Mouse (Mus musculus) granulocyte monocyte progenitor cell, adult 5-6 weeks (primary cell): ENCODE data around the gene Olfr1426. TPM values are rescaled to one million over a fixed set of nuclear protein-coding genes. Genes with fewer than 3 reads are reported as not detected.
A peak's percentile ranks its signal among the peaks of the same experiment; 100 is the strongest.
"Not testable (repeated sequence)": the region's sequence is repeated elsewhere in the genome, so short reads cannot be mapped to it uniquely, and the experiment has no call there.

Source experiments
- ATAC-seq: replicated peaks from 2 replicates; pipeline ENCODE4 v1.8.0; 2016; ENCODE audit warnings: mild to moderate bottlenecking, moderate TSS enrichment, inconsistent platforms; ENCODE audit not compliant: poor library complexity, severe bottlenecking
- total RNA-seq, 2 experiments: library from RNA; stranded (forward) in 1 of 2; stranded (reverse) in 1 of 2; fragments of 200-712, 200-1000 nt in 1 of 2; fragments of >200 nt in 1 of 2; fragmentation: Nextera tagmentation in 1 of 2; gene quantifications; 2 replicates each; pipeline ENCODE4 v1.2.3; 2014 to 2017

Gene Olfr1426
- total RNA-seq (2014; fragmentation: Nextera tagmentation), result not detected in 2 replicates
- total RNA-seq (2017), result not detected in 2 replicates

DNA sequence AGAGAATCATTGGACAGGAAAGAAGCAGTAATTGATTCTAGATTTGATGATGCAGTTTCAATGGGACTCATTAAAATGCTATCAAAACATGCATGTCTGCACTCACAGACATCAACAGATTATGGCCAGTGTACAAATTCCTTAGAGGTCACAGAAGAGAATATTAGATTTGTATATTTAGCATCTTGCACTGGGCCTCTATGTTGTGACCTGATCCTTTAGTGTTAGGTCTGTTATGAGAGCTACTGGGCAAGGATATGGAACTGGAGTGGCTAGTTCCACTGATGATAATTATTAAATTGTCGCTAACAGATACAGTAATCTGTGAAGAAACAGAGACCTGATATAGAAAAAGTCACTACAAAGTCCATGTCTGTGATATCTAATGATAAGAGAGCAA lies at the start of gene Olfr1426:
Olfr1426 (minus strand) TSS at position 101 of the 400 bp plus-strand sequence.
- no peak for ATAC-seq

DNA sequence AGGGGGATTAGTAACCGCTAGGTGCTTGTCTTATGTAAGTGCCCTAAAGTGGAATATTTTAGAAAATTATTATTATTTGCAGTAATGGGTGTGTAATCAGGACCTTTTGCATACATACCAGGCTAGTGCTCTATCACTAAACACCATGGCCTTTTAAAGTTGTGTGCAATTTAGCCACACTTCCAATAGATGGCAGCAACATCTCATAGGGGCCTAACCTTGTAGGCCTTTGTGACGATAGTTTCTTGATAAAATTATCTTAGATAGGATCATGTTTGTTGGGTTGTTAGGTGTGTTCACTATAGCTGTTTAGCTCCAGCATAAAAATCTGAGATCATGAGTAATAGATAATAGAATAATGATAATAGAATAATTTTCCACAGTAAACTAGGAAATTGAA lies 42.5 kb upstream of the Olfr1426 start:
- ATAC-seq, result peak; percentile 78

DNA sequence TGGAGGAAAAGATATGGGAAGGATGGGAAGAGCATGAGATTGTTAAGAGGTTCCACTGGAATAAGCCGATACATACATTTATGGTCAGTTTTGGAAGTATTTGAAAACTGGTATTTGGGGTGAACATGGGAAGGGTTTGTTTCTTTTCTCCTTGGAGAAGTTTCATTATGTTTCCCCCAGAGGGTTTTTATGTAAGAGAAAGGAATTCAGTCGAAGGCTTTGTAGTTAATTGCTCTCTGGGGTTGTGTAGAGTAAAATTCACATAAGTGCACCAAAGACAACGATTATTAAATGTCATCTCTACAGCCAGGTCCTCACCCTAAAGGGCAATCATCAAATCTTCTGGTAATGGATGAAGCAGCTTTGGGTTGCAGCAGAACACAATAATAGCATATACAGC lies 31.3 kb upstream of the Olfr1426 start, which contains the start of gene Olfr76:
Olfr76 (minus strand) TSS at position 101 of the 400 bp plus-strand sequence.
- no peak for ATAC-seq

DNA sequence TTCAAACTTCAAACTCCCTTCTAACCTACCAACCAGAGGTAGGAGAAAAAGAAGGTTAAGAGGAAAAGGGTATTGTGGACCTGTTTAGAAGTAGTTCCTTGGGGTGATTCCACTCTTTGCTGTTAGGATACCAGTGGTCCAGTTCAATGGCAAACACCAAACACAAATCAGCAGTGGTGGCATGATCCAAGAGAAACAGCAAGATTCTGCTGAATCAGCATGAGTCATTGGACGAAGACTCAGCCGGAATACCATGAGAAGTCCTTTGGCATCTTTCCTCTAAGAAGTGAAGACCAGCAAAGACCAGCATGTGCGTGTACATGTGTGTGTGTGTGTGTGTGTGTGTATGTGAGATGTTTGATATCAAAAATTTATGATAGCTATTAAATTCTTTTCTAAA lies 24.7 kb upstream of the Olfr1426 start:
- ATAC-seq, result no peak

DNA sequence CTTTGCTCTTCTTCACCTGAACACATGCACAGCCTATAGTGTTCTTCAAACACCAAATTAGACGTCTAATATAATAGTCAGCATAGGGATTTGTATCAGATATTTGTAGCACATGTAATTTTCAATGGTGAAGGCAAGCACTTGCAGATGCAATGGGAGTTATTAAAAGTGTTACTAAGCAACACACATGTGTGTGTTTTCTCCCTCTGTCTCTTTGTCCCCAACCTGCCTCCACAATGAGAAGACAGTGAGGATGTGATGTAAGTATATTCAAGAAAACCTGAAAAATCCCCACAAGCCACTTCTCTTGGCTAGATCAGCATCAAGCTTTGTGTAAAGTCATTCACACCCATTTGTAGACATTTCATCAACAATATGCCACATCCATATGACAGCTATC lies 24.0 kb upstream of the Olfr1426 start, which contains the start of gene Olfr1428:
Olfr1428 (minus strand) TSS at position 101 of the 400 bp plus-strand sequence.
- no peak for ATAC-seq

DNA sequence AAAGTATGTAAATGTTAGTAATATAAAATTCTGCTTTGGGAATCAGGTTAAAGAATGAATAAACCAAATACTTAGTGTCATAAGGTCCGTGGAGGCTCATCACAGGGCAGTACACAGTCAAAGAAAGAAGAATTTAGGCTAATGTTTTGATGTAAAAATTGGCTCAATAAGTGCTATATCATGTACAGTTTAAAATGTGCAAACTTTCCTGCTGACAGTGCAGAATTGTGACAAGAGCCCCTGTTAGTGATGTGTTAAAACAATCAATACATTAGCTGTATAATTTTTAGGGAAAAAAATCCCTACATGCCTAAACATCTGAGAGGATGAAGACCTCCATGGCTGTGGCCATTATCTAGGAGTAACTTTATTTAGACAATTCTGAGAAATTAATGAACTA lies 22.0 kb upstream of the Olfr1426 start:
- no peak for ATAC-seq

DNA sequence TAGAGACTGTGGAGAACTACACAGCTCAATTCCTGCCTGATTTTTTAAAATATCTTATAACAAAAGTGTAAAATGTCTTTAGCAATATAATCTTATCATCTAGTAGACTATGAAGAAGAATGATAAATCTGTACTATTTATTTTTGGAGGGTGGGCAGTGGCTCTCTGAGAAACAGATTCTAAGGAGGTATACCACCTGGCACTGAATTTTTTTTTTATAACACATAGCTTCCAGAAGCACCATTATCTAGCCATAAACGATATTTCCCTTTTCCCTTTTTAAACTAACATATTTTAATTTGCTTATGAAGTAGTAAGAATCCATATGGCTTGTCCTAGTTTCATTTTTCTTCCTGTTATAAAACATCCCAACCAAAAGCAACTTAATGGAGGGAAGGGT lies 12.7 kb upstream of the Olfr1426 start:
- ATAC-seq, result no peak

DNA sequence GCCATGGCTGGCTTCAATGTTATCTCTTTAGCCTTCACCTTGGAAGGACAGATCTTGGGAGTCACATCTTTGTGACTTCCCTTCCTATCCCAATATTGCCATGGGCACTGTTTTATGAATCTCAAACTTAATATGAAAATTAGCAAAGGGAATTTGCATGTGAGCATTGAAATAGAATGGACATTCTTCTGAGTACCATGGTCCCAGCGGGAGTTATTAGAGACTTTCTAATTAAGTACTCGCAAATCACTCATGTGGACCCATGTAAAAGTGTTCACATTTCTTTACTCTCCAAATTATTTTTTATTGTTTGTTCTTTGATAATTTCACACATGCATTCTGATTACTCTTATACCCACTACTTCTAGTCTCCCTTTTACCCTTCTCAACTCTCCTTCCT lies 11.4 kb upstream of the Olfr1426 start, which contains the start of gene Olfr1427:
Olfr1427 (minus strand) TSS at position 101 of the 400 bp plus-strand sequence.
- no peak for ATAC-seq

DNA sequence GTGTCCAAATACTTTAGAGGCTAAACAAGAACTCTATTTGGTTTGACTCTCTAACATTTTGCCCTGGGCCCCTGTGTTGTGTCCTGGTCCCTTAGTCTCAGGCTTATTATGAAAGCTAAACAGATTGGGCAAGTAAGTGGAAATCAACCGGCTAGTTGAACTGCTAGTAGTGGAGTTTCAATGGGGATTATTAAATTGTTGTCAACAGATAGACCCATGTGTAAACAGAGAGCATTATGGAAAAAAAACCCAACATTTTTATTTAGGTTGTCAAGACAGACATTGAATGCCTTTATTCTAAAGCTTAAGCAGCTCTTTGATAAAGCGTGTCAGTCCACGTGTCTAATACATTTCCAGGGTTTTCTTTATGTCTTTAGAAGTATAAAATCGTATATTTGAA lies 14.2 kb downstream of the Olfr1426 start, which contains the start of gene Olfr1425:
Olfr1425 (minus strand) TSS at position 101 of the 400 bp plus-strand sequence.
- not testable (repeated sequence) for ATAC-seq

DNA sequence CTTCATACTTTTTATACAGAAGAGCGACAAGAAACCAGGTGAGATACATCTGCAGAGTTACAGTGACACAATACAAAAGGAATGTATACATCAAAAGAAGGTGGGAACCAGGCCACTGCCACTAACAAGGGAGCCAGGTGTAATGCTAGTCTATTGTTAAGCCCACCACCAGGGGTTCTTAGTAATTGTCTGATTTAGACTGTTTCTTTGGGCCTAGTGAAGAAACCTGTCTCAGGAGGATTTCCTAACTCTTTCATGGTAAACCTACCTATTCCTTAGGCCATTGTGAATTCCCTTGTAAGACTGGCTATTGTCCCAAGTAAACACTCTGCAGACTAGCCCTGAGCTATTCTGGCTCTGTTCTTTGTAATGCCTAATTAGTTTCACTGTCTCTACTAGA lies 22.3 kb downstream of the Olfr1426 start:
- not testable (repeated sequence) for ATAC-seq

DNA sequence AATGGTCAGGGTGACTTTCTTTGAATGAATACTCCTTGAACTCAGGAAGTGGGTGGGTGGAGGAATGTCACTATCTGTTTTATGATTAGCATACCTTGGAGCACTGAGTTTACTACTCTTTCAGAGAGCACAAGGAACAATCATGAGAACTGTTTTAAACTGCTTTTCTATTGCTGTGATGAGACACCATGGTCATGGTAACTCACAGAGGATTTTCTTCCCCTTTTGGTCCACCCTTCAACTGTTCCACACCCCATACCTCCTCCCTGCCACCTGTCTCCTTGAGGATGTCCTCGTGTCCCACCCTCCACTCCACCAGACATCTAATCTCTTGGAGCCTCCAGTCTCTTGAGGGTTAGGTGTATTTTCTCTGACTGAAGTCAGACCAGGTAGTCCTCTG lies 24.0 kb downstream of the Olfr1426 start:
- not testable (repeated sequence) for ATAC-seq

DNA sequence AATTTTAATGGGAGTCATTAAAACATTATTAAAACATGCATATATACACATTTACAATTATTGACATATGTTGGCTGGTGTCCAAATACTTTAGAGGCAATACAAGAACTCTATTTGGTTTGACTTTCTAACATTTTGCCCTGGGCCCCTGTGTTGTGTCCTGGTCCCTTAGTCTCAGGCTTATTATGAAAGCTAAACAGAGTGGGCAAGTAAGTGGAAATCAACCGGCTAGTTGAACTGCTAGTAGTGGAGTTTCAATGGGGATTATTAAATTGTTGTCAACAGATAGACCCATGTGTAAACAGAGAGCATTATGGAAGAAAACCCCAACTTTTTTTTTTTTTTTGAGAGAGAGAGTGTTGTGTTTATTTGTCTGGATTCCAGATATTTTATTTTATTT lies 29.2 kb downstream of the Olfr1426 start, which contains the start of gene Olfr1424:
Olfr1424 (minus strand) TSS at position 101 of the 400 bp plus-strand sequence.
- not testable (repeated sequence) for ATAC-seq

DNA sequence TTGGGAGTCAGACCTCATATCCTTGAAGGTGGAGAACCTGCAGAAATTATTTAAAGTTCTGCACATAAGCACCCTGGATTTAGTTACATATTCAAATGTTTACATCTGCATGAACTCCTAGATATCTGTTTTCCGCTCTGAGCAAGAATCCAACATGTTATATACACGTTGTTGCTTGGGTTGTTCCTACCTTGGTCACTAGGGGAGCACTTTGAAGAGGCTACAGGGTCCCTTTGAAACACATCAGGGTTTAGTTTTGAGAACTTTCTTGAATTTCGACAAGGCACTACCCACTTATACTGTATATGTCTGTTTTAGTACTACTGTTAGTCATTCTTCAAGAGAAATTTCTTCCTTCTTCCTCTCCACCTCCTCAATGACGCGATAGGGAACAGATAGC lies 48.6 kb downstream of the Olfr1426 start:
- ATAC-seq, result no peak

DNA sequence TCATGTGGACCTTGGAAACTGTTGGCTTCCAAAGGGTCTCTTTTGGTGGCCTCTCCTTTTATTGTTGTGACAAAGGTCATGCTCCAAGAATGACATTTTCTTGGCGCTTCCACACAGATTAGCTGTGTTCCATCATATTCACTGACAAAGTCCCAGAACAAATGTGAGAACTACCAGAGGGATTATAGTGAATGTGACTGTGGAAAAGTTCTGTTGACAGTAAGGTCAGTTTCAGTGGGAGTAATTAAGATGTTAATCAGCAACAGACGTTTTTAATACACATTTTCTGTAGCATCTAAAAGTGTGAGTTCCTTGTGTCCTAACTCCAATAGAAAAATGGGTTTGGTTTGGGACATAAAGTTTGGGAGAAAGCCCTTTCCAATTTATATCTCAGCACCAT lies 50.6 kb downstream of the Olfr1426 start, which contains the start of gene Olfr1423:
Olfr1423 (minus strand) TSS at position 101 of the 400 bp plus-strand sequence.
- no peak for ATAC-seq

DNA sequence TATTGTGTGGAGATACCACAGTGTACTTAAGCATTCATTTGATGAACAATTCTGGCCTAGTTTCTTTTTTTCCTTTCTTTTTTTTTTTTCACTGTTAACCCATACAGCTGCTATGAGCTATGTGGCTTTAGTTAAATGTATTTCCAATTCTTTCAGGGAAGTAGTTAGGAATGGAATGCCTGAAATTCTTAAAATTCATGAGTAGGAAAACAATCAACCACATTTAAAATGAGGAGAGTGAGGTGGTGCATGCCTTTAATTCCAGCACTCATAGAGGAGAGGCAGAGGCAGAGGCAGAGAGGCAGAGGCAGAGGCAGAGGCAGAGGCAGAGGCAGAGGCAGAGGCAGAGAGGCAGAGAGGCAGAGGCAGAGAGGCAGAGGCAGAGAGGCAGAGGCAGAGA lies 54.1 kb downstream of the Olfr1426 start:
- no peak for ATAC-seq

Other genes with a start within 250 kb of the Olfr1426 start
- gene Olfr1418, start 230.9 kb downstream of the Olfr1426 start, total RNA-seq (2014; fragmentation: Nextera tagmentation), result not detected in 2 replicates
- not detected in 2 replicates for gene Olfr1418, start 230.9 kb downstream of the Olfr1426 start, total RNA-seq (2017)
- not detected in 2 replicates for gene Olfr1419, start 216.9 kb downstream of the Olfr1426 start, total RNA-seq (2014; fragmentation: Nextera tagmentation)
- not detected in 2 replicates for gene Olfr1419, start 216.9 kb downstream of the Olfr1426 start, total RNA-seq (2017)
- not detected in 2 replicates for gene Olfr1420, start 205.4 kb downstream of the Olfr1426 start, total RNA-seq (2014; fragmentation: Nextera tagmentation)
- not detected in 2 replicates for gene Olfr1420, start 205.4 kb downstream of the Olfr1426 start, total RNA-seq (2017)
- 33.2 and 43.7 TPM in 2 replicates for gene Patl1, start 179.6 kb downstream of the Olfr1426 start, total RNA-seq (2014; fragmentation: Nextera tagmentation)
- gene Patl1, start 179.6 kb downstream of the Olfr1426 start, total RNA-seq (2017), result 12.6 and 12.8 TPM in 2 replicates
- gene Osbp, start 126.1 kb downstream of the Olfr1426 start, total RNA-seq (2014; fragmentation: Nextera tagmentation), result 39.1 and 46.5 TPM in 2 replicates
- gene Osbp, start 126.1 kb downstream of the Olfr1426 start, total RNA-seq (2017), result 35.2 and 42.3 TPM in 2 replicates
- gene Olfr1423, start 50.7 kb downstream of the Olfr1426 start, total RNA-seq (2014; fragmentation: Nextera tagmentation), result not detected in 2 replicates
- not detected in 2 replicates for gene Olfr1423, start 50.7 kb downstream of the Olfr1426 start, total RNA-seq (2017)
- gene Olfr1424, start 29.3 kb downstream of the Olfr1426 start, total RNA-seq (2014; fragmentation: Nextera tagmentation), result not detected in 2 replicates
- not detected in 2 replicates for gene Olfr1424, start 29.3 kb downstream of the Olfr1426 start, total RNA-seq (2017)
- not detected in 2 replicates for gene Olfr1425, start 14.3 kb downstream of the Olfr1426 start, total RNA-seq (2014; fragmentation: Nextera tagmentation)
- not detected in 2 replicates for gene Olfr1425, start 14.3 kb downstream of the Olfr1426 start, total RNA-seq (2017)
- not detected in 2 replicates for gene Olfr1427, start 11.3 kb upstream of the Olfr1426 start, total RNA-seq (2014; fragmentation: Nextera tagmentation)
- gene Olfr1427, start 11.3 kb upstream of the Olfr1426 start, total RNA-seq (2017), result not detected in 2 replicates
- not detected in 2 replicates for gene Olfr1428, start 23.9 kb upstream of the Olfr1426 start, total RNA-seq (2014; fragmentation: Nextera tagmentation)
- gene Olfr1428, start 23.9 kb upstream of the Olfr1426 start, total RNA-seq (2017), result not detected in 2 replicates
- gene Olfr76, start 31.2 kb upstream of the Olfr1426 start, total RNA-seq (2014; fragmentation: Nextera tagmentation), result not detected in 2 replicates
- not detected in 2 replicates for gene Olfr76, start 31.2 kb upstream of the Olfr1426 start, total RNA-seq (2017)
- not detected in 2 replicates for gene Olfr1555-ps1, start 78.1 kb upstream of the Olfr1426 start, total RNA-seq (2014; fragmentation: Nextera tagmentation)
- not detected in 2 replicates for gene Olfr1555-ps1, start 78.1 kb upstream of the Olfr1426 start, total RNA-seq (2017)
- gene Olfr1431, start 108.6 kb upstream of the Olfr1426 start, total RNA-seq (2014; fragmentation: Nextera tagmentation), result not detected in 2 replicates
- gene Olfr1431, start 108.6 kb upstream of the Olfr1426 start, total RNA-seq (2017), result not detected in 2 replicates
- not detected in 2 replicates for gene Olfr1432, start 140.6 kb upstream of the Olfr1426 start, total RNA-seq (2014; fragmentation: Nextera tagmentation)
- not detected in 2 replicates for gene Olfr1432, start 140.6 kb upstream of the Olfr1426 start, total RNA-seq (2017)
- not detected in 2 replicates for gene Olfr262, start 149.6 kb upstream of the Olfr1426 start, total RNA-seq (2014; fragmentation: Nextera tagmentation)
- not detected in 2 replicates for gene Olfr262, start 149.6 kb upstream of the Olfr1426 start, total RNA-seq (2017)
- gene Olfr235, start 169.0 kb upstream of the Olfr1426 start, total RNA-seq (2014; fragmentation: Nextera tagmentation), result not detected in 2 replicates
- not detected in 2 replicates for gene Olfr235, start 169.0 kb upstream of the Olfr1426 start, total RNA-seq (2017)
- not detected in 2 replicates for gene Olfr1434, start 187.8 kb upstream of the Olfr1426 start, total RNA-seq (2014; fragmentation: Nextera tagmentation)
- gene Olfr1434, start 187.8 kb upstream of the Olfr1426 start, total RNA-seq (2017), result not detected in 2 replicates
- not detected in 2 replicates for gene Olfr1436, start 207.1 kb upstream of the Olfr1426 start, total RNA-seq (2014; fragmentation: Nextera tagmentation)
- gene Olfr1436, start 207.1 kb upstream of the Olfr1426 start, total RNA-seq (2017), result not detected in 2 replicates
- gene Olfr1437, start 233.1 kb upstream of the Olfr1426 start, total RNA-seq (2014; fragmentation: Nextera tagmentation), result not detected in 2 replicates
- gene Olfr1437, start 233.1 kb upstream of the Olfr1426 start, total RNA-seq (2017), result not detected in 2 replicates
- gene Olfr1438-ps1, start 243.9 kb upstream of the Olfr1426 start, total RNA-seq (2014; fragmentation: Nextera tagmentation), result not detected in 2 replicates
- gene Olfr1438-ps1, start 243.9 kb upstream of the Olfr1426 start, total RNA-seq (2017), result not detected in 2 replicates